Mouse (Mus musculus) c-Kit-positive CD71-positive TER-119-negative erythroid progenitor cells, embryonic 14.5 days (primary cell): ENCODE data around the gene Mcm6.

Experiments
- DNase-seq: peaks from one replicate; pipeline ENCODE4 v3.0.0-alpha.2; 2013; ENCODE audit warnings: low read depth

Gene Mcm6

DNA sequence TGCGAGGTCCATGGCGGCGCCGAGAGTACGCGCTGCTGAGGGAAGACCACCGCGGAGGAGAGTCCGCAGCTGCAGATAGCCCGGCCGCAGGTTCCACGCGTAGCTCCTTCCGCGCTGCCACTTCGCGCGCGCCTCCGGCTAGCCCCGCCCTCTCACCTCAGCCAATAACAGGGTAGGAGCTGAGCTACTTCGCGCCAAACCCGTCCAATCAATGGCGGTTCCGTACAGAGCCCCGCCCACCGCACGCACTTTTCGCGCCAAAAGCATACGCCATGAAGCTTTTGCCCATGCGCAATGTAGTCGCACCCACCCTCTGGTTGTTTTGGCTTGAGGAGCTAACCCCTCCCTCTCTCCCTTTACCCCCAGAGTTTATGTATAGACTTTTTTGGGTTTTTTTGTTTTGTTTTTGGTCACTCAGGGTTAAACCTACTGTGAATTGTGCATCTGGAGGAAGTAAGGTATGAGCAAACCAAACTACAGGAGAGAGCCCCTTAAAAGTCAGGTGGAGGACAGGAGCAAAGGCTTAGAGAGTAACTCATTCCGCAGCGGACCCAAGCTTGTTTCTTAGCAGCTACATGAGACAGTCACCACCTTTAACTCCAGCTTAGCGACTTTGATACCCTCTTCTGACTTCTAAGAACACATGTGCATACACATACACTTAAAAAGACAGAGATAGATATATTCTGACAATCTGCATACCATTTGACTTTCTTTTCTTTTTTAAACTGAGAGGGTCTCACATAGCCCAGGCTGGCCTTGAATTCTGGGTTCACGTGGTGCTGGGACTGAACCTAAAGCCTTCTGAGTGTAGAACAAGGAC lies at the start of gene Mcm6:
TSS of gene Mcm6 (minus strand) at position 111 of the 823 bp plus-strand sequence.
- peak; percentile 94 for DNase-seq

DNA sequence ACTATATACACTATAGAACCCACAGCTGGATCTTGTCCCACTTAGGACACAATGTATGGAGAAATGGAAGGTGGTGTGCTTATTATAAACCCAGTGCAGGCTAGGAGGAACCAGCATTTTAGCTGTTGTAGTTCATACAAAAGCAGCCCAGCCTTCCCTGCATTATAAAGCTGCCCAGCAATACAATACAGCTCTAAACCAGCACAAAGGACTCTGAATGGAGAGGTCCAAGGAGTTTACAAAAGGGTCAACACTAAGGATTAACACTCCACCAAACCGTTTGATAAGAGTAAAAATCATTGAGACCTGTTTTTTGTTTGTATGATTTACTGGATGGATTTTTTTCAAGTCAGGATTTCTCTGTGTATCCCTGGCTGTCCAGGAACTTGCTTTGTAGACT lies 47.4 kb upstream of the Mcm6 start:
- DNase-seq = no peak

DNA sequence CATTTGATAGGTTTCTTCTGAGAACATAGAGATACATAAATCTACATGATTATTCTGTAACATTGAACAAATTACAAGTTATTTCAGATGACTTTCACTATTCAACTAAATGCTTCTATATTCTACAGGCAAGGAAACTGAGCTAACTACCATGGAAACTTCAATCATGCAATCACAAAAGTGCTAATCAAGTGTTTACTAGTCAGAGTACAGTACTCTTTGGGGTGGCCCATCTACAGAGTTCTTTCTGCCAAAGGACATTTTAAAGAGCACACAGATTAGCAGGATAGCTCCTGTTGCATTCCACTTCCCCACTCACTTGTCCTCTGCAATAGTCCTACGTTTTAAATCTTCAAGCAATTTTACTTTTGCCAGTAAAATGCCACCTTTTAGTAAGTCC lies 46.2 kb upstream of the Mcm6 start:
- no peak for DNase-seq

GRCm38 (mm10) chr1:128405041-128405481 lies 45.6 kb upstream of the Mcm6 start:
- no peak for DNase-seq

DNA sequence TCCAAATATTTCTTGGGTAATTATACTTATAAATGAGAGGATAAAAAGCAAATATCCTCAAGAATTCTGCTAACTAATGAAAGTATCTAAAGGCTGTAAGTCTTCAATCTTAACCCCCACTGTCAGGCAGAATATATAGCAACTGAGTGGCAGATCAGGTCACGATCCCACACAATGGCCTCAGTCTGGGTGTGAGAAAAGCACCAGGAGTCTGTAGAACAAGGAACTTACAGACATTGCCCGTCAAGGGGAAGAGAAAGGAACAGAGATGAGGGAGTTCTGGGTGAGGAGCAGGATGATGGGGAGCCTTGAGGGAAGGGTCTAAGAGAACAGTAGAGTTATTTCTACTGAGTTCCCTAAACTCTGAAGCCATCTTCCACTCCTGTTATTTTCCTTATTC lies 41.5 kb upstream of the Mcm6 start:
- no peak for DNase-seq

DNA sequence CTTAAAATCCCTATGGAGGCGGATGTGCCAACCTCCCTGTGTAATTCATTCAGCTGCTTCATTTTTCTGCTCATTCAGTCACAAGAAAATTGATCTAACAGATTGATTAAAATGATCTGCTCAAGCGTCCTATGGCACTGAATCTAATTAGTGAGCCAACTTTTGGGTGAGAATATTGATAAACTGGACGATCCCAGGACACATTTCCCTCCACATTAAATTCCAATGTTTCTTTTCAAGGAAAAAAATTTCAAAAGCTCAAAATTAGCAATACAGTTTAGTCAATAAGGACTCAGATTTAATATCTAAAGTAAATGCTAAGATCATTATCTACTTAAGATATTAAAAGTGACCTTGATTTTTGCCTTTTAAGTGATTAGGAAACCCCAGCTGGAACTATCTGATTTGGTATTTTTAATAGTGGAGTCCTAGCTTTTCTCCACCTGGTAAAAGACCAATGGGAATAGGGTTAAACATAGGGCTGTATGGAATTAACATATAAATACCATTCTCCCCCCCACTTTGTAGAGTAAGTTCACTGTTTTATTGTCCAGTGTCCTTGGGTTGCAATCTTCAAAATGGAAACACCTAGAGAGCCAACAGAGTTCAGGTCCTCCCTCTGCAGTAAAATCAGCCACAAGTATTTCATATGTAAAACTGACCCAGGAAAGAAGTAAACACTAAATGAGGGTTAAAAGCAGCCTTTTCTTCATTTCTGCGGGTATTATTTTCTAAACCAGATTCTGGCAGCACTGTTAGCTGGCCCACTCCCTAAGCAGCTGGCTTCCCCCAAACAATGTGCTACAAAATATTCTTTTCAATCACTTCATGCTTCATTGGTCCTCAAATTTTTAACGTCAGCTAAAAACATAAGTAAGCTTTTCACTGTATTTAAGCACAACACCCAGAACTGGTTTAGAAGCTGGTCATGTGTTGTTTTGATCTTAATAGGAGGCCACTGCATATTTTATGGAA lies 40.8 kb upstream of the Mcm6 start:
- no peak for DNase-seq

DNA sequence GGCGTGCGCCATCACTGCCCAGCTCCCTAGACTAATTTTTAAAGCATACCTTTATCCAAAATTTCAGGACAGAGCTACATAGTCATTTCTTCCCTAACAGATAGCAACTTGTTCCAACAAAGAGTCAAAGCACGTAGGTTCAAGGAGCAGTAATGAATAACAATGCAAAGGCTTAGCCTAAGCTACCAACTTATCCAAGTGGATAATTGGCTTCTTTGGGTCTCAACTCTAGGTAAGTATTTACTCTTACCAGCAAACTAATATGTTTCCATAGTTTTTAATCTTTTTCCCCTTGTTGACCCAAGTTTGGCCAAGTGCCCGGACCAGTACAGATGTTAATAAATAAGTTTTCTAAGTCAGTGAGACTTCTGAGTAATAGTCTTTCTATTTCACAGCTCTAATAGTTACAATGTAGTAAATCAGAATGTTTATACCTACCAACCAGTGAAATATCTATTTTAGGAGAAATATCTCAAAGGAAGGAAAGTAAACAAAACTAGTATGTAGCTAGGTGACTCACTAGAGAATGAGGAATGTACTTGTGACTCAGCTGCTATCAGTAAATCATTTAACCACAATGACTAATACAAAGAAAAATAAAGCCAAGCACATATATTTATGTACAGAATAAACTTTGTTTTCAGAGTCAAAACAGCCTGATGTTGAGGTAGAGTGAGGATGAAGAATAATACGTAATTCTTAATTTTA lies 39.4 kb upstream of the Mcm6 start:
- DNase-seq = no peak

DNA sequence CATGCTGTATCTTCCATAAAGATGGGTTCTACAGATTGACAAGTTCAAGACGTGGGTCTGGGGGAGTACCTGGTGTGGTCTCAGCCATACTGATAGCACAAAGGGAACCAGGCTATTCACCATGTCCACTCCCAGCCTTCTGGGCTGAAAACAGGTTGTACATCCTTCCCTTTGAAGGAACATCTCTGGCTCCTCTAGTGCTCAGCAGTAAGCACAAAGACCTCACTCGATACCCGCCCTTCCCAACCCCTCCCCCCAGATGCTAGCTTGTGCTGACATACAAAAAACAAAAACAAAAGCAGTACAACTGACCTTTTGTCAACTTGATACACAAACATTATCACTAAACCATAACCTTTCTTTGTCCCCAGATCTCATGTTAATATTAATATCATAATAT lies 35.2 kb upstream of the Mcm6 start:
- no peak for DNase-seq

DNA sequence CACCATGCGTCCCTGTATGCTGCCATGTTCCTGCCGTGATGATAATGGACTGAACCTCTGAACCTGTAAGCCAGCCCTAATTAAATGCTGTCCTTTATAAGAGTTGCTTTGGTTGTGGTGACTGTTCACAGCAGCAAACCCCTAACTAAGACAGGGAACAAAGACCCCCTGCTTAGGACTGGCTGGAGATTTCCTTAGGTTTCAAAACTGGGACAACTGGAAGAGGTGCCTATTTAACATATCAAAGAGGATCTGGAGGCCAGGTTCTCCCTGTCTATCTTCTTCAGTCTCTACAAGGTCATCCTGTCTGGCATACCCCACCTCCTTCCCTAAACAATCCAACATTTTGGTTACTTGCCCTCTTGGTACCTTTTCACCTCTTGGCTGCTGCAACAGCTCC lies 32.9 kb upstream of the Mcm6 start:
- DNase-seq = no peak

- no peak for DNase-seq
These were observed 27.0 kb upstream of the Mcm6 start for GRCm38 (mm10) chr1:128386487-128386886.

GRCm38 (mm10) chr1:128376841-128377240 lies 17.4 kb upstream of the Mcm6 start:
- no peak for DNase-seq

GRCm38 (mm10) chr1:128372143-128372860 lies 12.8 kb upstream of the Mcm6 start:
- DNase-seq = no peak

DNA sequence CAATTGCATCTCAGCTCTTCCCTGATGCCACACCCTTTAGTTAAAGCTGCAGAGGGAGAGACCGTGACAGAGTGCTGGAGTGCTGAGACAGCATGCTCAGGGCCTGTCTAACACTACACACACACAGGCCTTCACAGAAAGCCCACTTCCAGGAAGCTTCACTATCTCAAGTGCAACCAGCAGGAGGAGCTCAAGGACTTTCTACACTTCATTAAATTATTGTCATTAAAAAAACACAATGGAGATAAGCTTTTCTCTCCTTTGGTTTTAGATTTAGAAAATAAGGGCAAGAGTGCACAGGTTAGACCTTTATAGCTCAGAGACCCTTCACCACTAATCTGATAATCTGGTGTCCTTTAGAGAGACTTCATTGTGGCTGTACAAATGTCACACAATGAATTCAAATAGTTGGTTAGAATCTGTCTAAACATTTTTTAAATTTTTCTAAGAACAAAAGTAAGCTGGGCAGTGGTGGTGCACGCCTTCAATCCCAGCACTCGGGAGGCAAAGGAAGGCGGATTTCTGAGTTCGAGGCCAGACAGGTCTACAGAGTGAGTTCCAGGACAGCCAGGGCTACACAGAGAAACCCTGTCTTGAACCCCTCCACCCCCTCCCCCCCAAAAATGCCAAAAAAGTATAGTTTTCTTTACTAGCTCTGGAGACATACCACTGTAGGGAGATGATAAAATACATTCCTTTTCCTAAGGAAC lies 9.4 kb upstream of the Mcm6 start:
- DNase-seq = peak; percentile 77

GRCm38 (mm10) chr1:128360601-128361000 lies 1.1 kb upstream of the Mcm6 start:
- no peak for DNase-seq

DNA sequence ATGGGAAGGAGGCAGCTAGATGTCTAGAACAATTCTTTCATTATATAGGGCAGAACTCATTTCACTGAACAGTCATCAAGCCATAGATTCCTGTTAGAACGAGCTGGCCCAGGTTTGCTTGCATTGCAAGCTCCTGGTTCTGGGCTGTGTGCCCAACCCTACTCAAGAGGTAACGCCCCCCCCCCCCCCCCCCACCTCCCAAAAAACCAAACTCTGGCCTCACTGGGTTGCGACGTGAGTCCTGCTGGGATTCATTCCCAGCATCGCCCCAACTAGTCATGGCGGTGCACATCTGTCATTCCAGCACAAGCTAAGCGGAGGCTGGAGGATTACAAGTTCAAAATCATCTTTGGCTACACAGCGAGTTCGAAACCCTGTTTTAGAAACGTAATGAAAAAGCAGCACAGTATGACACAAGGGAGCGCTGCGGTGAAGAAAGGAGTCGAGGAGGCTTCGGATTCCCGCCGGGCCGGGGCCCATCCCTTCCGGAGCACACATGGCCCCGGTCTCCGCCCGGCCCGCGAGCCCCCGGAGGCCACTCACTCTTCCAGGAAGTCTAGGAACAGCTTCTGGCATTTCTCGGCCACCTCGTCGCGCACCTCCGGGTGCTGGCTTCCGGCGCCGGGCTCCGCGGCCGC lies 429 bp downstream of the Mcm6 start:
- DNase-seq = peak; percentile 11

- peak; percentile 15 for DNase-seq
These were observed 1.2 kb downstream of the Mcm6 start for GRCm38 (mm10) chr1:128358276-128358675.

DNA sequence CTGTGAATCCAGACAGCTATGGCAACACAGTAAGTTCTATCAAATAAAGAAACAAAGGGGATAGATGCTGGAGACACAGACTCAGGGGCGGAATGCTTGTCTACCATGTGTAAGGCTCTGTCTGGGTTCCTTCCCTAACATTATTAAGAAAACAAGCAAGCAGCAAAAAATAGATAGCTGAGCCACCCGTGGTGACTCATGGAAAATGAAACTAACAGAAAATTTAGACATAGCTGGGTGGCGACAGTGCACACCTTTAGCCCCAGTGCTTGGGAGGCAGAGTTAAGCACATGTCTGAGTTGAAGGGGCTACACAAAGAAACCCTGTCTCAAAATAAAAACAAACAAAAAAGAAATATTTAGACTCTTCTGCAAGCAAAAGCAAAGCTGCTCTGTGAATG lies 2.0 kb downstream of the Mcm6 start:
- peak; percentile 34 for DNase-seq

DNA sequence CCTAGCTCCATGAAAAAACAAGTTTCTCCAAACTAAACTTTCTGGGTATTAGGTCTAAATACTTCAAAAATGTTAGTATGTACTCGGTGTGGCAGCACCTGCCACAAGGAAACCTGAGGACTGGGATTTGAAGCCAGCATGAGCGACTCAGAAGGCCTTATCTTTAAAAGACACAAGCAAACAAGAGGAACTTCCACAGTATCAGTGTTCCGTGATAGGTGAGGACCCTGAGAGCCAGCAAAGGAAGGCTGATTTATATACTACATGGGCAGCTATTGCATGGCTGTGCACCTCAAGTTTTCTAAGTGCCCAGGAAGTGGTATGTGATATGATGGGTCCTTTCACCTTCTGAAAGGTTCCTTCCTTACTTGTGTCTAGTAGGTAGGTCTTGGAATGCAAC lies 6.4 kb downstream of the Mcm6 start:
- DNase-seq = no peak

- DNase-seq = no peak
These were observed 15.2 kb downstream of the Mcm6 start for GRCm38 (mm10) chr1:128344232-128344631.

DNA sequence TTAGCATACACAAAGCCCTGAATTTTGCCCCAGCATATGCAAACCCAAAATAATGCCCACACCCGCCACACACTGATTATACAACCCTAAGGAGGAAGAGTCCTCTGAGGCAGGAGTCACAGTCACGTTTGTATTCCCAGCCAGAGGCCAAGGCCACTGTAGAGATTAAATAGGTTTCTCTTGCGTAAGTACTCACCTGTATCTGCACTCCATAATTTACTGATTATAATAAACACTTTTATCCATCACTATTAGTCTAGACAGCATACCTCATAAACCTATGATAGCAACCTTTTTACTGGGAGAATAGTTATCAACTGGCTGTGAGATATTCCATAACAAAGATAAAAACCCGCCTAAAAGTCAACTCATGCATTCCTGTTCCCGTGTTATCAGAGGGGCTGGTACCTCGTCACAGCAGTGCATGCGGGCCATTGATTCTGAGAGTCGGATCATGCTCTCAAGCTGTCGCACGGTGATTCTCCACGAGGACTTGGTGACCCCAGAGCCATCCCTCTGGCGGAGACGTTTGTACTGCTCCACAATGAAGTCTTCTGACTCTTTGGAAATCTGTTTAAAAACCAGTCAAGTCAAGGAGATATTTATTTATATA lies 21.6 kb downstream of the Mcm6 start:
- DNase-seq = no peak
